Mouse (Mus musculus): ENCODE measurements at regions not wholly inside any gene's neighbourhood (a gene's known extent, or its start where the extent isn't known, plus 50 kb on each side); places are given as distances from the start of the nearest gene placed in this dataset.

DNA sequence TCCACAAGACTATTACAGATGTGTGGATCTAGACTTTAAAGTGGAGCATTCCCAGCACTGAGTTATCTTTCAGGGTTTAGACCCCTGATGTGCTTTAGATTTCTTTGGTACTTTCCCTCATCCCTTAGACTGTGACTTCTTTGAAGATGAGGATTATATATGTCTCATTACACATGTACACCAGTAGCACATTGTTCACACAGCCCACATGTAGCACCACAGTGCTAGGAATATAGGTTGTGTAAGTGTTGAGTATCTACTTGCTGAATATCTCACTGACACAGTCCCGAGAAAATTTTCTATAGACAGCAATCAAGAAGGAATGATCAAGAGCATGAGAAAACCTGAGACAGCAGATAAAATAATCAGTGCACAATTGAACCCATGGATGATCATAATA lies 243.4 kb upstream of the Brinp1 start:
- DNase-seq = no peak

DNA sequence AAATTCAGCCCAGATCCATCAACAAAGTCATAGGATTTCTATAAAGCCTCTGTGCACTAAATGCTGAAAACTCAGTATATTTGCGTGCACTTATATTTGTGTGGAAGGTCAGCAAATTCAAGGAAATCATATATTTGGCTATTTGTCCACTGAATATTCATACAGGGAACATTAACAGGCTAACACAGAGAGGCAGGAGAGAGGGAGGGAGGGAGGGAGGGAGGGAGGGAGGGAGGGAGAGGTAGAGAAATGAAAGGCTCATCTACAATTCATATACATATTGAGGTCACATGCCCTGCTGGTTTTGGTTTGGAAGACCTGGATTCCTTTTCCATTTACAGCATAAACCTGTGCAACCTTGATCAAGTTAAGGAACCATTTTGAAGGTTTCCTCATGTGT lies 241.9 kb upstream of the Brinp1 start:
- no peak for DNase-seq

DNA sequence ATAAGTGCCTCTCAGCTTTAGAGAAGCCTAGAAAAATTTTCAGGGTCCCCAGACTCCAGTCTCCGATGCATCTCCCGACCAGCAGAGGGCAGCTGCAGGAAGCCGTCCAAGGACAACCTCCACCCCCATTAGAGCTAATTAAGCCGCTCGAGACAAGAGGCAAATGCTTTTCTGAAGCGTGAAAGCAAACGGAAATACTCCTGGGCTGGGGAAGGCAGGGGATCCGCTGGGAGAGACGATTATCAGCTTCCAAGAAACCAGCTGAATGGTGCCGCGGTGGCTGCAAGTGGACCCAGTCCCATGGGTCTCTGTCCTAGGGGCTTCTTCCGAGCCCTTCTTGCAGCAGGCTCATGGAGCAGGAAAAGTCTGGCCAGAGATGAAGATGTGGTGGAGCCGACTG lies 241.4 kb upstream of the Brinp1 start:
- peak; percentile 83 to 86 for DNase-seq

All from kidney, postnatal 4 days (tissue).